Mouse (Mus musculus): ENCODE measurements around the gene Spsb2. TPM values are rescaled to one million over a fixed set of nuclear protein-coding genes. Genes with fewer than 3 reads are reported as not detected.
"Not testable (repeated sequence)": the region's sequence is repeated elsewhere in the genome, so short reads cannot be mapped to it uniquely, and the experiment has no call there.

The Spsb2 gene
- total RNA-seq, 2 experiments from 2014 or later, result 3.7 to 4.8 TPM

DNA sequence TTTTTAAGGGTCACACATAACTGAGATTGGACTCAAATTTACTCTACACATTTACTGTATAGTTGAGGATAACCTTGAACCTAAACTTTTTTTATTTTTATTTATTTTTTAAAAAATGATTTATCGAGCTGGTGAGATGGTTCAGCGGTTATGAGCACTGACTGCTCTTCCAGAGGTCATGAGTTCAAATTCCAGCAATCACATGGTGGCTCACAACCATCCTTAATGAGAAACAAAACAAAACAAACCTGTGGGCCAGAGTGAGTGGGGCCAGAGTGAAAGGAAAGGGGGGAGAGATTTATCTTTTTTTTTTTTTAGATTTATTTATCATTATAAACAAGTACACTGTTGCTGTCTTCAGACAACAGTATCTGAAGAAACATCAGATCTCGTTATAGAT is 16.6 kb upstream of the Spsb2 start:
- intact Hi-C loops (cut with DNase I; ENCODE audit: low total_unique reads), result no loop called here
- no peak for DNase-seq

DNA sequence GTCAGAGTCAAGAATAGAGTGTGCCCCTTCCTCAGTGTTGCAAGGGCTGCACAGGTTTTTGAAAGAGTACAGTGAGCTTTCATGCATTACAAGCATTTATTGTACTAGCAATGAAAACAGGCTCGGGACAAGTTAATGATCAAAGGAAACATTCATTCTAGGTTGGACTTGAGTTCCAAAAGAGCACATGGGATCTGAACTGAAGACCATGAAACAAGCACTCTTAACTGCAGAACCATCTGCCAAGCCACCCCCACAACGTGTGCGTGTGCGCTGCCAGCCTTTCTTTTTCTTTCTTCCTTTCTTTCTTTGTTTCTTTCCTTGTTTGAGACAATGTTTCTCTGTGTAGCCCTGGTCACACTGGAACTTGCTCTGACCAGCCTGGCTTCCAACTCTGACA is 12.7 kb upstream of the Spsb2 start:
- intact Hi-C loops (cut with DNase I; ENCODE audit: low total_unique reads), result no loop called here
- no peak for DNase-seq

DNA sequence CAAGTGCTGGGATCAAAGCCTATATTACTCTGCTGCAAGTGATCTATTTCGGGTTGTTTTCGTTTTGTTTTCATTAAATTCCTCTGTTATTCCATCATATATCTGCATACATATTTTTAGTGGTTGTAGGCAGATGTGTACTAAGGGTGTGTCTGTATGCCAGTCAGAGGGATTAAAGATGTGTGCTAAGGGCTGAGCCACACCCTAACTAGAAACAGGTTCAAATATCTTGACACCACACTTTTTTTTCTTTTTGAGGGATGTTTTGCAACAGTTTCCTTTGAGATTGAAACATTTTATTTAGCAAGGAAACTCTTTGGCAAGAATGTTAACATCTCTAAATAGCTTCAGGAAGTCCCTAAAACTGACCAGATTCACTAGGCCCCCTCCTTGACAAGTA is 12.3 kb upstream of the Spsb2 start:
- no peak for DNase-seq

DNA sequence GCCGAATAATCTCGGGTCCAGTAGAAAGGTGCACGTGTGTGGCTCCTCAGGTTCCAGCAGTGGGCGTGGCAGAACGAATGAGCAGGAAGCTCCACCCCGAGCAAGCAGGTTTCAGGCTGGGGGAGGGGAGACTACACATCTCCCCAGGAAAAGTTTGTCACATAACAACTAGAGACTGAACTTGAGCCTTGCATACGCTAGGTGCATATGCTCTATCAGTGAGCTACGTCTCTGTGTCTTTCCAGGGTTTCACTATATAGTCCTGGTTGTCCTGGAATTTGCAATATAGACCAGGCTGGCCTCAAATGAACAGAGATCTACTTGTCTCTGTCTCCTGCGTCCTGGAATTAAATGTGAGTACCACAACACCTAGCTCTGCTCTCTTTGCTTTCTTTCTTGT is 6.1 kb upstream of the Spsb2 start:
- intact Hi-C loops (cut with DNase I; ENCODE audit: low total_unique reads); DNase-seq: not testable (repeated sequence)

More for the DNA sequence above, 12.3 kb upstream of the Spsb2 start:
- intact Hi-C loops (cut with DNase I; ENCODE audit: low total_unique reads), result no loop called here

DNA sequence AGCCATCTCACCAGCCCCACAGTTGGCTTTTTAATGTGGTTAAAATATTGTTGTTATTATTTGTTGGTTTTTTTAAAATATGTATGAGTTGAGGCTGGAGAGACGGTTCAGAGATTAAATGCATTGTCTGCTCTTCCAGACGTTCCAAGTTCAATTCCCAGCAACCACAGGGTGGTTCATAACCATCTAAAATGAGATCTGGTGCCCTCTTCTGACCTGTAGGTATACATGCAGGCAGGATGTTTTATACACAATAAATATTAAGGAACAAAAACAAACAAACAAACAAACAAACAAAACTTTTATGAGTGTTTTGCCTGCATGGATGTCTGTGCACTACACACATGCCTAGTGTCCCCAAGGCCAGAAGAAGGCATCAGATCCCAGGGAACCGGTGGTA is 5.4 kb upstream of the Spsb2 start:
- intact Hi-C loops (cut with DNase I; ENCODE audit: low total_unique reads), result no loop called here
- DNase-seq, result no peak

DNA sequence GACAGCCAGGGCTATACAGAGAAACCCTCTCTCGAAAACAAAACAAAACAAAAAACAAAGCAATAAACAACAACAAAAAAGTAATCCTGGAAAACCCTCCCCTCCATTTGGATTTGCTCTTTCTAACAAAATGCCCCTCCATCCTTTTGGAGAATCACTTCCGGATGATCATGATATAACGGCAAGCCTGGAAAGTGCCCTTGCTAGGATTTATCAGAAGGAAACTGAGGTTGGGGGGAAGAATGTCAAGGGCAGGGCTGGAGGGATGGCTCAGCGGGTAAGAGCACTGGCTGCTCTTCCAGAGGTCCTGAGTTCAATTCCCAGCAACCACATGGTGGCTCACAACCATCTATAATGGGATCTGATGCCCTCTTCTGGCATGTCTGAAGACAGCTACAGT is 4.8 kb upstream of the Spsb2 start:
- DNase-seq; intact Hi-C loops (cut with DNase I; ENCODE audit: low total_unique reads): not testable (repeated sequence)

DNA sequence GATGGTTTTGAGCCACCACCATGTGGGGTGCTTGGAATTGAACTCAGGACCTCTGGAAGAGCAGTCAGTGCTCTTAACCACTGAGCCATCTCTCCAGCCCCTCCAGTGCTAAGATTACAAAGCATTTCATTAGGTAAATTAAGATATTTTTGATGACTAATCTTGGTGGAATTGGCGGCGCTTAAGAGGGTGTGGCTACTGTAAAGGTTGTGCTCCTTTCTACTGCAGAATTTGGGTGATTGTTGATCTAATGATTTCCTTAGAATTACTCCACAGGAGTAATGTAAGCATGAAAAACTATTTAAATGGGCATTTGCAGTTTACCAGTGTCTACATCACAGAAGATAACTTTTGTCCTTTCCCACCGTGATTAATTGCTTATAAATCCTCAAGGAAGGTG is 4.1 kb upstream of the Spsb2 start:
- DNase-seq, result no peak
- intact Hi-C loops (cut with DNase I; ENCODE audit: low total_unique reads), result no loop called here

DNA sequence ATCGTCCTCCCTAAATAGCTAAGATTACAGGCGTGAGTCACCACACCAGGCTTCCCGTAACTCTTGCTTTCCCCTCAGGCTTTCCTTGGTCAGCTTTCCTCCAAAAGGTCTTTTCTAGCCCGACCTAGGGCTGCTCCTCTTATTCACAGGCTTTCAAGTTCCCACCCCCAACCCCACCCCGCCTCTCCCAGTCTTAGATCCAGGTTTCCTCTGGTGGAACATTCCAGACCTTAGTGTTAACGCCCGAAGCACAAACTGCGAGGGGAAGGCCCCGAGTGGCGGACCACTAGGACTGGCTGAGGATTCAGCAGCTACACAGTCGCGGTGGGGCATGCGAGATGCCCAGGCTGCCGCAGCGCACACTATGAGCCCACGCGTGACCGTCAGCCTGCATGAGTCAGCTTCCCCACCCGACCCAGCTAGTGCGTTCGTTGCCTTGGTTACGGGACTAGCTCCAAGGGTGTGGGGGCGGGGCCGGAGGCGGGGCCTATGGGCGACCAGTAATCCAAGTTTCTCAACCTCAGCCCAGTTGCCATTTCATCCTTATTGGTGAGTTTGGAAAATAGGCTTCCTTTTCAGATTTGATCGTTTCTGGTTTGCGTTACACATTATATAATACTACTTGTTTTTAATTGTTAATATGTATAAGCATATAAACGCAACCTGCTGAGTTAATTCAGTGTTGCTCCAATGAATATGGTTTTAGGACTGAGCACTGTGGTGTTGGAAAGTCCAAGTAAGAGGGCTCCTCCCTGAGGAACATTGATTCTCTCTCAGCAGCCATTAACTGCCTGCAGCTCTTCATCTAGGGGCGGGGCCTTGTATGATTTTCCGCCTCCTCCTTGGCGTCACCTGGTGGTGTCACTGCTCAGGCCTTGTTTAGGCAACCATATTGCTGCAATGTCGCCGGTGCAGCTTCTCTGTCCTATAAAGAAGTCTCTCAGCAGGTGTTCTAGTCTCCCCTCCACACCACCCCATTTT is 2.8 kb upstream of the Spsb2 start:
- peak; percentile 96 for DNase-seq
- intact Hi-C loops (cut with DNase I; ENCODE audit: low total_unique reads), result no loop called here

DNA sequence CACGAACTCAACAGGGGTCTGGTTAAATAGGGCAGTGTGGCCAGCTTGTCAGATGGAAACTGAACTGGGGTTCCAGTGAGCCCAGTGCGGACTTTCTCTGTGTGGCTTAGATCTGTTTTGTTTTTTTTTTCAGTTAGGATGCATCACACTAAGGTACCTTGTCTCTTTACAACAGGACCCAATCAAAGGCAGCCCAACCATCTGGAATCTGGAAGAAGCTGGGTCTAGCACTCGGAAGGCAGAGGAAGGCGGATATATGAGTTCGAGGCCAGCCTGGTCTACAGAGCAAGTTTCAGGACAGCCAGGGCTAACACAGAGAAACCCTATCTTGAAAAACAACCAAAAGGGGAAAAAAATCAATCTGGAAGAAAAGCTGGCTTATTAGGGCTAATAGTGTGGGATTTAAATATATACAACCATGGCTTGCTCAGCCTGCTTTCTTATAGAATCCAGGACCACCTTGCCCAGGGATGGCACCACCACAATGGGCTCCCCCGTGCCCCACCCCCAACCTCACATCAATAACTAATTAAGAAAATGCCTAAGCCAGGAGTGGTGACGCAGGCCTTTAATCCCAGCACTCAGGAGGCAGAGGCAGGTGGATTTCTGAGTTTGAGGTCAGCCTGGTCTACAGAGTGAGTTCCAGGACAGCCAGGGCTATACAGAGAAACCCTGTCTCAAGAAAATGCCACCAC is 1.9 kb upstream of the Spsb2 start:
- DNase-seq, result no peak
- intact Hi-C loops (cut with DNase I; ENCODE audit: low total_unique reads), result no loop called here

DNA sequence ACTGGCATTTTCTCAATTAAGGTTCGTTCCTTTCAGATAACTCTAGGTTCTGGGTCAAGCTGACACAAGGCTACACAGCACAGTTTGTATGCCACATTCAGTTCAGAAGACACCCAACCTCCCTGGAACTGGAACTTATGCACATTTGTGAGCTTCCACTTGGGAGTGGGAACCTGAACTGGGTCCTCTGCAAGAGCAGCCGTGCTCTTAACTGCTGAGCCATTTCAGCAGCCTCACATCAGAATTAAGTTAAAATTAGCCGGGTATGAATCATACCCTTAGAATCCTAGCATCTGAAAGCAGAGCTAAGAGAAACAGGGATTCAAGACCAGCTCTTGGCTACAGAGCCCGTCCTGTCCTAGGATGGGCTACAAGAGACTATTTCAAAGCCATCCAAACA is 1.1 kb upstream of the Spsb2 start:
- intact Hi-C loops (cut with DNase I; ENCODE audit: low total_unique reads), result no loop called here
- DNase-seq, result no peak

DNA sequence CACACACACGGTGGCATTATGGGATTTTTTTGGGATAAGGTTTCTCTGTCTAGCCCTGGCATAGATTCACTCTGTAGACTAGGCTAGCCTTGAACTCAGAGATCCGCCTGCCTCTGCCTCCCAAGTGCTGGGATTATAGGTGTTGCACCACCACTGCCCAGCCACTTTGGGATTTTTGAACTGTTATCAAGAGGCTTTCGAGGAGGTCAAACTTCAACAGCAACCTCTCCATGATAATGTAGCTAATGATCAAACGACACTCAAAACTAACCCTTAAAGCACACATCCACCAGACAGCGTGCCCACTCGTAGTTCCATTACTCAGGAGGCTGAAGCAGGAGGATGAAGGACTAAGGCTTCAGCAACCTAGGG is 489 bp upstream of the Spsb2 start:
- DNase-seq, result no peak
- intact Hi-C loops (cut with DNase I; ENCODE audit: low total_unique reads), result no loop called here

DNA sequence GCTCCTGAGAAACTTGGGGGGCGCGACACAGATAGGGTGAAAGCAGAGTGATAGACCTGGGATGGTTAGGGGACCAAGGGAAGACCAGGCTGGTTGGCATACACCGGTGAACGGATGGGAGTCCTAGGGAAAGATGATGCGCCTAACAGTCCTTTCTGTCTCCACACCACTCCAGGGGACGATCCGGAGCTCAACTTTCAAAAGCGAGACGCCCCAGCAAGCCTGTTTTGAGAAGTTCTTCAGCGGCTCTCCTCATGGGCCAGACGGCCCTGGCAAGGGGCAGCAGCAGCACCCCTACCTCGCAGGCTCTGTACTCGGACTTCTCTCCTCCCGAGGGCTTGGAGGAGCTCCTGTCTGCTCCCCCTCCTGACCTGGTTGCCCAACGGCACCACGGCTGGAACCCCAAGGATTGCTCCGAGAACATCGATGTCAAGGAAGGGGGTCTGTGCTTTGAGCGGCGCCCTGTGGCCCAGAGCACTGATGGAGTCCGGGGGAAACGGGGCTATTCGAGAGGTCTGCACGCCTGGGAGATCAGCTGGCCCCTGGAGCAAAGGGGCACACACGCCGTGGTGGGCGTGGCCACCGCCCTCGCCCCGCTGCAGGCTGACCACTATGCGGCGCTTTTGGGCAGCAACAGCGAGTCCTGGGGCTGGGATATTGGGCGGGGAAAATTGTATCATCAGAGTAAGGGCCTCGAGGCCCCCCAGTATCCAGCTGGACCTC is 752 bp downstream of the Spsb2 start:
- intact Hi-C loops (cut with DNase I; ENCODE audit: low total_unique reads), result no loop called here
- peak; percentile 88 for DNase-seq

DNA sequence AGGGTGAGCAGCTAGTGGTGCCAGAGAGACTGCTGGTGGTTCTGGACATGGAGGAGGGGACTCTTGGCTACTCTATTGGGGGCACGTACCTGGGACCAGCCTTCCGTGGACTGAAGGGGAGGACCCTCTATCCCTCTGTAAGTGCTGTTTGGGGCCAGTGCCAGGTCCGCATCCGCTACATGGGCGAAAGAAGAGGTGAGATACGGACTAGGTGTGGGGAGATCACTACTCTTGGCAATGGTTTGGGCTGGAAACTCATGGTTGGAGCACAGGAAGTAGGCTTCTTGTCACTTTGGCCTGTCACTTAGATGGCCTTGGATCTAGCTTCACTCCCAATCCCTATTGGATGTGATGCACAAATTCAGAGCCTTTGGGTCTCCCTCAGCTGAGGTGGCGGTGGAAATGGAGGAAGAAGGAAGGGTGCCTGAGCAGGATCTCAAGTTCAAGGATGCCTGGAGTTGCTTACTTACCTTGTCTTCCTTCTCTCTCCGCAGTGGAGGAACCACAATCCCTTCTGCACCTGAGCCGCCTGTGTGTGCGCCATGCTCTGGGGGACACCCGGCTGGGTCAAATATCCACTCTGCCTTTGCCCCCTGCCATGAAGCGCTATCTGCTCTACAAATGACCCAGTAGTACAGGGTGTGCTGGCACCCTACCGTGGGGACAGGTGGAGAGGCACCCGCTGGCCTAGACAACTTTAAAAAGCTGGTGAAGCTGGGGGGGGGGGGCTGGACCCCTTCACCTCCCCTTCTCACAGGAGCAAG is 1.5 kb downstream of the Spsb2 start:
- intact Hi-C loops (cut with DNase I; ENCODE audit: low total_unique reads), result no loop called here
- DNase-seq, result no peak

DNA sequence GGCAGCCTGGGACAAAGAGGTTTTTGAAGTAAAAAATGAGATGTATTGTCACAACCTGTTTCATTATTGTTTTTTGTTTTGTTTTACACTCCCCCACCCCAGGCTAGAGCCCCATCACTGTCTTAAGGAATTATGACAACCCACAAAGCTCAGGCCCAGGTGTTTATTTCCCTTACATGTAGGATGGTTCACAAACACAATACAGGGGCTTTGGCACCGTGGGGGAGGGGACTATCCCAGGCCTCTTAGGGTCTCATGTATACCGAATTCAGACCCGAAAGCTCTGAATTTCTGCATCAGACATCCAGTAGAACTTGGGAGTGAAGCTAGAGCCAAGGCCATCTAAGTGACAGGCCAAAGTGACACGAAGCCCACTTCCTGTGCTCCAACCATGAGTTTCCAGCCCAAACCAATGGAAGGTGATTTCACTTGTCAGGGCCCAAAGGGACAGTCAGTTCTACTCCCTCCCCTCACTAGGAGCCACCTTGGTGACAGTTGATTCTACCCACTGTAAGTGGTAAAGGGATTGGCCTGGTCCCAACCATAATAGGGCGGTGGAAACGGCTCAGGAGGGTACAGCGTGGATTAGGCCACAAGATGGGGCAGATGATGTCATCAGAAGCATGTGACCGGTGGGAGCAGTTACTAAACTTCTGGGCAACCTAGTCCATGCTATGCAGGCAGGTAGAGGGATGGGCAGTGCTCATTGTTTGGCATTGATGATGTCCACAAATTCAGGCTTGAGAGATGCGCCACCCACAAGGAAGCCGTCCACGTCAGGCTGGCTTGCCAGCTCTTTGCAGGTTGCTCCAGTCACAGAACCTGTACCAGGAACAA is 2.3 kb downstream of the Spsb2 start:
- intact Hi-C loops (cut with DNase I; ENCODE audit: low total_unique reads); DNase-seq: not testable (repeated sequence)

DNA sequence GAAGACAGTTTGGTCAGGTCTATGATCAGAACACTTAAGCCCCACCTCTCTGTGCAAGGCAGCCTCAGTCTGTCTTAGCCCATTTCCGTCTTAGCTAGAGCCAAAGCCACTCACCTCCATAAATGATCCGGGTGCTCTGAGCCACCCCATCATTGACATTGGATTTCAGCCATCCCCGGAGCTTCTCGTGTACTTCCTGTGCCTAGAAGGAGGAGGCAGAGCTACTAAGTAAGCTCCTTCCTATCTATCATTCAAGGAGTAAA is 2.9 kb downstream of the Spsb2 start:
- intact Hi-C loops (cut with DNase I; ENCODE audit: low total_unique reads), result no loop called here
- no peak for DNase-seq

DNA sequence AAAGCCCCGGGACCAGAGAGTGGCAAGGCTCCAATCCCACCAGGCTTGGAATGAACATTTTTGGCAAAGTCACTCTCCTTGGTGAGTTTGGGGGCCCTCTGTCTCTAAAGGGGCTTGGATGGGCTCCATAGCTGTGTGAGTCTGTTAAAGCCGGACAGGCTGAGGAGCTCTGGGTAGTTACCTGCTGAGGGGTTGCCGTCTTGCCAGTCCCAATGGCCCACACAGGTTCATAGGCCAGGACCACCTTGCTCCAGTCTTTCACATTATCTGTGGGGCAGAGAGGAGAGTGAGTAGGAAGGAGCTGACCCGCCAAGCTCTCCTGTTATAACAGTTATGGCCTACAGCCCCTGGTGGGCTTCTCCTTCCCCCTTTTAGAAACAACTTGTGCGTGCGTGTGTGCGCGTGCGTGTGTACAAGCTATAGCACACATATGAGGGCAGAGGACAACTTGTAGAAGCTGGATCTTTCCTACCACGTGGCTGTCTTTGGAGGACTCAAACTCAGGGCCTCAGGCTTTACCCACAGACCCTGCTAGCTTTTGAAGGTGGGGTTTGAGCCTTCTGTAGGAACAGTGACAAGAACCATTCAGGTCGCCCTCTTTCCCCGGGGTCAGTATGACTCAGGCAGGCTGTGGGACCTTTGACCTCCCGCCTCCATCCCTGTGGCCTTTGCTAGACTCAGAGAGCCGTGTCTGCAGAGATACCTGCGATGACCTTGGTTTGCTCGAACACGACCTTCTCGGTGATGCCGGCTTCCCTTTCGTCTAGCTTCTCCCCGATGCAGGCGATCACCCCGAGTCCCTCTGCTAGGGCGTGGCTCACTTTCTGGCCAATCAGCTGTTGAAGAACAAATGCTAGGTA is 3.5 kb downstream of the Spsb2 start:
- no peak for DNase-seq
- intact Hi-C loops (cut with DNase I; ENCODE audit: low total_unique reads), result no loop called here

DNA sequence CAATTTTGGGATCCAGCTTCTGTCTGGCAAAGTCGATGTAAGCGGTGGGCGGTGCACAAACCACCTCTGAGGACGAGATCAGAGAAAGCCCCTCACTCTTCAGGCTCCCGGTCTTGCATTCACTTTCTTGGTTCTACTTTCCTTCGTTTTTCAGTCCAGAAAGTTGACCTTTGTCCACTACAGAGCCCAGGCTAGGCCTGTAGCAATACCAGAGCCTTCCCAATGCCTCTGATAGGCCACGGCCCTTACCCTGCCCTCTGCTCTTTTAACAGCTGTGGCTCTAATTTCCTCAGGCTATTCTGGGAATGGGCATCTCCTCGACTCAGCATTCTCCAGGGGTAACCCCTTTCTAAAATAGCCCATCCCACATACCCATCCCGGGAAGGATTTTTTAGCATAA is 4.4 kb downstream of the Spsb2 start:
- intact Hi-C loops (cut with DNase I; ENCODE audit: low total_unique reads), result no loop called here
- DNase-seq, result no peak

DNA sequence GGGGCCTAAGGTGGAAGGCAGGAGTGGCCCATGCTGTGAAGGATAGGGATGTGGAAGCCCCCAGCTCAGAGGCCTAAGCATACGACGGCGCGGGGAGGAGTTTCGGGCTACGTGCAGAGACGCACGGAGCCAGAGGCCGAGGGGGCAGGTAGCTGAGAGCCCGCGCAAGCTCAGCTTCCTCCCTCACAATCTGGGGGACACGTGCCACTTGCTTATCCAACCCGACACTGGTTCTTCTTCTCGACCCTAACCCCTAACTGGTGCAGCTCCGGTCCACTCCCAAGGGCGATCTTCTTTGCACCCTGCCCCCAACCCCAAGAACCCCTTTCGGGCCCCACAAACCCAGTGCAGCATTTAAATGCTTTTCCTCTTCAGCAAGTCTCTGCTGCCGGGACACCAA is 5.0 kb downstream of the Spsb2 start:
- intact Hi-C loops (cut with DNase I; ENCODE audit: low total_unique reads), result no loop called here
- DNase-seq, result peak; percentile 74

Measured in gastrocnemius, postnatal 14 days (tissue).